Mouse (Mus musculus) G1E (cell line): ENCODE measurements at regions not wholly inside any gene's neighbourhood (a gene's known extent, or its start where the extent isn't known, plus 50 kb on each side); places are given as distances from the start of the nearest gene placed in this dataset.

Experiments used
- CTCF ChIP-seq: IDR thresholded peaks from 2 replicates; pipeline ENCODE4 v1.5.1; 2012; ENCODE audit warnings: low read depth, low read length, inconsistent platforms, mixed read lengths
- GATA1 ChIP-seq: IDR thresholded peaks from 2 replicates; pipeline ENCODE4 v1.6.1; 2012; ENCODE audit warnings: borderline replicate concordance, low read length, inconsistent platforms, mixed read lengths

- no peak for TF ChIP-seq GATA1
- no peak for TF ChIP-seq CTCF
Observed at GRCm38 (mm10) chr4:27049971-27050370, 703.3 kb upstream of the Manea start.
